Mouse (Mus musculus): ENCODE measurements at regions not wholly inside any gene's neighbourhood (a gene's known extent, or its start where the extent isn't known, plus 50 kb on each side); places are given as distances from the start of the nearest gene placed in this dataset.

DNA sequence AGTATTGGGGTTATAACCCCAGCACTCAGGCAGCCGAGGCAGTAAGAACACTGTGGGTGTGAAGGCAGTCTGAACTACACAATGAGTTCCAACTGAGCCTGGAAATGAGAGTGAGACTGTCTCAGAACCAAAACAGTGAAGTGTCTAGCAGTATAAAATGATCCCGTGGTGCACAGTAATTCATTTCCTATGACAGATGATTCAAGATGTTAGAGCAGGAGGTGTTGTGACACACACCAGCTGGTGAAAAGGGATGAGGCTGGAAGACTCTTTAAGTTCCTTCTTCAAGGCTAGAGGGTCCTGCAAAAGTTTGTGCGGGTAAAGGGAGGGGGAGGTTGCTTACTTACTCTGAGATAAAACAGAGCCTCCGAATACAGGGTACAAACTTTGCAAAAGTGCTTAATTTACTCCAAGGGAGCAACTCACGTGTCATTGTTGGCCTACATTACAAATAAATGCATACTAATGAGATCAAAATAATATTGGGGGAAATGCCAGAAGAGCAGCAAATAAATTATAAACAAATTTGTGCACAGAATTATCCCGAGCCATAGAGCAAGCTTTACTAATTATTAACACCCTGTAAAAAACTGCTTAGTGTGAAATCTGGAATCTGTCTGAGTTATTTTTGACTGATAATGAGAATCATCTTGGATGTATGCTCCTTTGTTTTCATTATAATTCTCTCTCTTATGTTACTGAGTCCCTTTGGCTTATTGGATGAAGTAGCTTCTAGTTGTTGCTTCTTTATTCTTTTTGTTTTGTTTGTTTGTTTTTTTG, 382.0 kb upstream of the Zic4 start:
- peak; percentile 2 for DNase-seq (ENCODE audit: low spot score in 2 of 2)
- intact Hi-C loops (cut with DNase I) = no loop called here

DNA sequence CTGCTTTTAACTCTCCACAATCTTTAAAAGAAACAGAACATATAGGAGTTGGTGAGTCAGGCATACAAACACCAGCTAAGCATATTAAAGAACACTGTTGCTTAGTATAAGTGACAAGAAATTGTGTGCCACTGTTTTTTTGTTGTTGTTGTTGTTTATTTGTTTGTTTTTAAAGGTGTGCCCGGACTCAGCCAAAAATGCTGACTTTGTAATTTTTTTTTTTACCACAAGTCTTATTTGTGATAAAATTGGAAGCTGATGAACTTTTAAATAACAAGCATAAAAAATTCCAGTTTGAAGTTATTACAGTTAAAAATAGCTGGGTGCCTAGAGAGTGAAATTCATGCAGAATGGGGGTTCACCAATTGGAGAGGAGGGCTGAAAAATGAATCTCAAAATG, 363.0 kb upstream of the Zic4 start:
- intact Hi-C loops (cut with DNase I) = no loop called here

DNA sequence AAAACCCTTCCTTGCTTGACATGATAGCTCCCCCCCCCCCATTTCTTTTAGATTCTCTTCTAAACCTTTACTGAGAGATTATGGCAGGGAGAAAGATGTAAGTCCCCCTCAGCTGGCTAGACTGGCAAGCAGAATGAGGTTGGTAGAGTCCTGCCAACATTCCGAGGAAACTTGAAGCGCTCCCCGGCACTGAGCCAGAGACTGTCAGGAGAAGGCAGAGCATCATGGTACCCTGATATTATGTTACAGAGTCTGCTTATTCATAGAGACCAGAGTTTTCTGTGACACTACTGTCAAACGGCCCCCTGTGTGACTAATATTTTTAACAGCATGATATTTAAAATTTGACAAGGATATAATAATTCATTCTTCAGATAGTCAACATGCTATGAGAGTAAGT, 358.0 kb upstream of the Zic4 start:
- no peak for DNase-seq (ENCODE audit: low spot score in 2 of 2)
- intact Hi-C loops (cut with DNase I) = no loop called here

More for the DNA sequence above, 363.0 kb upstream of the Zic4 start:
- no peak for DNase-seq (ENCODE audit: low spot score in 2 of 2)

DNA sequence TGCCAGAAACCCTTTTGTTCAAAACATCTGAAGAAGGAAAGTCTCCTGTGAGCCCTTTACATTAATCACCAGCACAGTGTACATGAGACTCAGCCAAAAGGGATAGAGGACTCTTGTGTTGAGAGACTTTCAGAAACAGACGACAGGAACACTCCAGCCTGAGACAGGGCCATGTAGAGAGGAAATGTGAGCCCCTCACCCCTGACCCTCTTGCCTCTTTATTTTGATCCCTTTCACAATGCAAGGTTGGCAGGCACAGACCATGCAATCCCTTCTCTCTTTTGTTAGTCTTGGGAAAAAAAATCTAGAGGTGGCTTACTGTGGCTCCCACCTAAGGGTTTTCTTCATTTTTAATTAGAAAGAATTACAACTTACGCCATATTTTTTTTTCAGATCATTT, 321.7 kb upstream of the Zic4 start:
- no peak for DNase-seq (ENCODE audit: low spot score in 2 of 2)
- intact Hi-C loops (cut with DNase I) = no loop called here

DNA sequence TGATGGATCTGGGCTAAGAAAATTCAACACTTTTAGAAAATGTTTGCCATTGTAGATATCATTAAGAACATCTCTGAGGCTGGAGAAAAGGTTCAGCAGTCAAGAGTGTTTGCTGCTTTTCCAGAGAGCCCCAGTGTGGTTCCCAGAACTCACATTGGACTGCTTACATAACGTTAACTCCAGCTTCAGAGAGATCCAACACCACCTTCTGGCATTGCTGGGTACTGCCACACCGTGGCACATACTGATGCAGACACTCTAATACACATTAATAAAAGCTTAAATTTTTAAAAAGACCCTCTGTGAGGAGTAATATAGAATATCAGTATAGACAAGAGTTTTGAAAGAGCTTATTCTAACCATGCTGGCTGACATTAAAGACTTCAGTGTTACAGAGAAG, 313.6 kb upstream of the Zic4 start:
- intact Hi-C loops (cut with DNase I) = no loop called here
- no peak for DNase-seq (ENCODE audit: low spot score in 2 of 2)

DNA sequence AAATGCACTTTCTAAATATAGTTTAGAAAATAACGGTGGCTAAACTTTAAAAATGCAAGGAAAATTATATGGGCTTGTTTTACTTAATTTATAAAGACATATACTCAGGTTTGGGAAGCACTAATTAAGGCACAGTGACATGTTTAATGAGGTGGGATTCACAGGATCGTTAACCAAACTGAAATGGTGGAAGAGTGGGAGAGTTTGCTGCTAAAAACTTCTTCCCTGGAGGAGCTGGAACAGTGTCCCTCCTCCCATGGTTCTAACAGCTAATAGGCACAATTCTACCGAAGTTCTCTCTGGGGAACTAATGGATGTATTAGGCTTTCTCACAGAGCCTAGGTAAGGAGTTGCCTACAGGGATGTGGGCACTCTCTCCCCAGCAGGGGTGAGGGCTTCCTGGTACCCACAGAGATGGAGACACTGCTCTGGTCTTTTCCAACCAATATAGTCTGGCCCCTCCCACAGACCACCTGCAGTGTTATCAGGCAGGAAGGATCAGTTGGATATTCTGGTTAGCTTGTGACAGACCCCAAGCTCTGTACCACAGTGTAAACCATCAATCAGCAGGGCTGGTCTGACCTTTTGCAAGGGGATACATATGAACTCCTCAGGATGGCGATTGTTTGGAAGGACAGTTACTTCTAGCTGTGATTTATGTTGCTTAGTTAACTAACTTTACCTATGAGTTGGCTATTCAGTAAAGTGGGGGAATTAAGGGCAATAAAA, 309.0 kb upstream of the Zic4 start:
- intact Hi-C loops (cut with DNase I) = no loop called here
- no peak for DNase-seq (ENCODE audit: low spot score in 2 of 2)

DNA sequence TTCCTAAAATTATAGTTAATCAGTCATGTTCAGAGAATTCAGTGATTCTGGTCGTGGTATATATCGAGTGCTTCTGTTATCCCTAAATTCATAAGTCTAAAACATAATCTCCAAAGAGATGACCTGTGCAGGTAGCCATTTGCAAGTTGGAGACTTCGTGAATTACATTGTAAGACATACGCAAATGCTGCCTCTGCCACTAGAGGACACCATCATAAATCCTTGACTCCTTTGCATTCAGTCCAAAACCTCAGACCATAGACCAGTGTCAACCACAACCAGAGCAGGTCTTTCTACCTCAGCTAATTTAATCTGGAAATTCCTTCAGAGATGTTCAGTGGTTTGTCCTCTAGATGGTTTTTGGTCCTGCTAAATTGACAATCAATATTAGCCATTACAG, 302.8 kb upstream of the Zic4 start:
- intact Hi-C loops (cut with DNase I) = no loop called here

DNA sequence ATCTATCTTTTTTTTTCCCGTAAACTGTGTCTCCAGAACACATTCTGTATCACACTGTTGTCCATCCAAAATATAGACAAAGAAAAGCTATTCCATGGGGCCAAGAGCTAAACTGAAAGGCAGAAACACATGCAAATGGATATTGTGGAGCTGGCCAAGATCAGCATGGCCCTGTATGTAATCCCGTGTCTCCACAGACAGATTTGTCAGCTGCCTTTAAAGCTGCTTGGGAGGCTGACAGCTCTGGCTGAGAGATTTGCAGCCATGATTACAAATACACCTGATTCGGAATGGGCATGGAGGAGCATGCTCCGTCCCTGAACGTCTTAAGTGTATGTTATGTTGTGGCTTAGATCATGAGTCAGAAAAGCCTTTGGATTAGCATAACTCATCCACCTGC, 292.7 kb upstream of the Zic4 start:
- DNase-seq (ENCODE audit: low spot score in 2 of 2) = no peak
- intact Hi-C loops (cut with DNase I) = no loop called here

More for the DNA sequence above, 302.8 kb upstream of the Zic4 start:
- DNase-seq (ENCODE audit: low spot score in 2 of 2) = no peak

DNA sequence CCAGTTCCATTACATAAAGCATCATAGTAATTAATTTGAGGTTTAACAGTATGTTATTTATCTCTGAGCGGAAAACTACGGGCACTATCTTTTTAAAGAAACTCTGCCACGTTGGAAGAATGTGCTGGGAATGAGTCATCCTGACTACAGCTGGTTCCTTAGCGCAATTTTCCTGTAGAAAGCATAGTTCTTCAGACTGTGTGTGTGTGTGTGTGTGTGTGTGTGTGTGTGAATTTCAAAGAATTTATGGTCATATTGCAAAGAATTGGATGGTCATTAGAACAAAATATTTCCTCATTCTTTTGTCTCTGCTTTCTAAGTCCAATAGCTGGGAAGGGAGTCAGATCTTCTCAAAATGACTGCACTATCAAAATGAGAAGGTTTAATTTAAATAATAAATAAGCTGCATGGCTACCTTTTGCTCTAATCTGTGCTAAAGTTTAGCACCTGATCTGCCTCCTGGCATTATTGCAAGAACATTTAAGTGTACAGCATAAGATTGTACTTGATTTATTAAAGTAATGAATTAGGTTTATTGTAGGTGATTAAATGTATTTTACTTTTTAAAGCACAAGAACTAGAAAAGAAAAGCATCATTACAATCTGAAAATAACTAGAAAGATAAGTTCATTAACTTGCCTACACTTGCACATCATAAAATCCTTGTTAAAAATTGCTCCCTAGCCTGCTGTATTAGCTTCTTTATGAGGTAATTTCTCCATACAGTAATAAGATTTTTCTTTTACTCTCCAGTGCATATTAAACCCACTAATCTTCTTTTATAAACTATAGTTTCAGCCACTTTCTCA, 288.6 kb upstream of the Zic4 start:
- intact Hi-C loops (cut with DNase I) = no loop called here
- DNase-seq (ENCODE audit: low spot score in 2 of 2) = peak; percentile 16 to 63

DNA sequence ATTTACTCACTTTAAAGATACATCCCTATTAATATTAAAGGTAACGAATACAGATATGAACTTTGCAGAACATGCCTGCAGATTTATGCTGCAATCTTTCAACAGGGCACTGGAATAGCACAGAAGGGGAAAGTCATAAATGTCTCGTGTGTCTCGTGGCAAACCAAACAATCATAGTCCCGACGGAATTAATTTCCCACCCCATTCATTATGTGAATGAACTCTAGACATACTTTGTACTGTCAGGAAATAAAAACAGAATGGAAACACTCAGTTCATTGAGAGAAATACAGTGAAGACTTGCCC, 288.1 kb upstream of the Zic4 start:
- intact Hi-C loops (cut with DNase I) = no loop called here

DNA sequence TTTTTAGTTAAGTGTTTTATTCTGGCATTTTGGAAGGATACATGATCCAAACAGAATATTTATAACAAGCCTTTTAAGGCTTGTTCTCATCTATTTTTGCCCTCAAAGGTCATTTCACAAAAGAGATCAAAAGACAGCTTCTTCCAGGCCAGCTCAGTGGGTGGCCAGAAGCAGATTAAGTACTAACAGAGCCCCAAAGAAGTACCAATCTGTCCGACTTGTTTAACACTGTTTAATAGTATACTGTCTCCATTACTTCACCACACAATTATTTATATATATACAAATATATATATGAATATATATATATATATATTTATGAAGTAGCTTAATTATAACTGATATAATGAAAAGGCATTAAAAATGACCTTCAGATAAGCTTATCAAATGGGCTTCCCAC, 284.7 kb upstream of the Zic4 start:
- intact Hi-C loops (cut with DNase I) = no loop called here
- no peak for DNase-seq (ENCODE audit: low spot score in 2 of 2)

More for the DNA sequence above, 288.1 kb upstream of the Zic4 start:
- no peak for DNase-seq (ENCODE audit: low spot score in 2 of 2)

DNA sequence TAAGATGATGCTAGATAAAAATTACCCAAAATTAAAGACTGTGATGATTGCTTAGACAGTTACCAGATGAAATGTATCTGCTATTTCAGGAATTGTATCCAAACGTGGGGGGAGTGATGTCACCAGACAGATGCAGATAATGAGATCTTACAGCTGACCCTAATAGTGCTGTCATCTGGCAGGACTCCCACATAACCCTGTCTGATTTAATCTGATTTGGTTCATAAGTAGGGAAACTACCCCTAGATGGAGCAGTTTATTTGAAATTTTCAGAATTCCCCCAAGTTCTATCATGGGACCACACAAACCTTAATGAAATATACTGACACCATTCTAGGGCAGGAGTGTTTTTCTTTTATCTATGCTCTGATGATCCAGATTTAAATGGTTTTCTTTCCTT, 278.4 kb upstream of the Zic4 start:
- no peak for DNase-seq (ENCODE audit: low spot score in 2 of 2)
- intact Hi-C loops (cut with DNase I) = no loop called here

DNA sequence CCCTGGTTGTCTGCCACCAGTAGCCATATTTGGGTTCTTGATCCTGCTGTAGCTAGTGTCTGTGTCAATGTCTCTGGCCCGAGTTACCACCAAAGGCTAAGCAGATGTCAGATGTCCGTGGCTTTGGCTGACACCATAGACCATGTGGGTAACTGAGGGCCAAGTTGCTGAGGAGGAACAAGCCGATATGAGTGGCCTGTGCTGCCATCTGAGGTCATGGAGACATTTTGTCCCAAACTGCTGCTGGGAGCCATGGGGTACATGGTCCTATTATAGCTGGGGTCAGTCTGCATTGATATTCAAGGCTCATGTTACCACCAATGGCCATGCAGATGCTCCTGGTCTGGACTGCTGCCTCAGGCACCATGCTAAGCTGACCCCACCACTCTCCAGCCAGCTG, 276.3 kb upstream of the Zic4 start:
- DNase-seq (ENCODE audit: low spot score in 2 of 2) = no peak
- intact Hi-C loops (cut with DNase I) = no loop called here

DNA sequence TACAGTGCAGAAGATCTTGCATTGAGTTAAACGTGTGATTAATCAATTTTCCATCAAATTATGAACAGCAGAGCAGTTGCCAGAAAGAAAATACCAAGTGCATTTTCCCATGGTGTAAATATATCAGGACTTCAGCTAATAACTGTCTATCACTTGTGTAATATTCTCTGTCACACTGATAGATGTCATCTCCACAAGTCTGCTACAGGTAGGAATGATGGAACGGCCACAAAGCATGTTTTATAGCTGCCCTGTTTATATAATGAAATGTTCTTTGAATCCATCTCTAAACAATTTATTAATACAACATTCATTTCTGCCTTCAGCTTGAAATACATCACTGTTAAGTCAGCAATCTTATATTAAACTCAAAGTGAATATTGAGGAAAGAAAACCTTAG, 272.9 kb upstream of the Zic4 start:
- intact Hi-C loops (cut with DNase I) = no loop called here
- DNase-seq (ENCODE audit: low spot score in 2 of 2) = no peak

DNA sequence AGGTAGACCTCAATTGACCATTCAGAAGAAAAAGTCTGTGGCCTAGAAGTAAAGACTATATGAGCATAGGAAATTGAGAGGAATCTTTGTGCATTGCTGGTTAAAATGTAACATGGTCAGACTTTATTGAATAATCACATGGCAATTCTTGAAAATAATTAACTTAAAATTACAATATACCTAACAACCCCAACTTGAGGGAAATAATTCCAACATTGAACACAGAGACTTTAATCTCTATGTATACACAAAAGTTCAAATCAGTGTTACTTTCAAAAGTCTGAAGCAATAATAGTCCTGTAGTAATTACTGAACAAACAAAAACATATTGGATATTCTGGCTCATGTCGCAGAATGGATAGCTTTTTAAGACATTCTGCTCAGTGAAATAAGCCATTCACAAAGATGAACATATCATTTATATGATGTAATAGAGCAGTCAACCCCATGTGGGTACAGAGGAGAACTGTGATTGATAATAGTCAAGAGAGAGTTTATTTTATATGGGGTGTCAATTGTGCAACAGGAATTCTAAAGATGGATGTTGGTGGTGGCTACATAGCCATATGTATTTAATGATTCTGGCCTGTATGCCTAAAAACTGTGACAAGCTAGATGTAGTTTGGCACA, 270.7 kb upstream of the Zic4 start:
- DNase-seq (ENCODE audit: low spot score in 2 of 2) = no peak
- intact Hi-C loops (cut with DNase I) = no loop called here

DNA sequence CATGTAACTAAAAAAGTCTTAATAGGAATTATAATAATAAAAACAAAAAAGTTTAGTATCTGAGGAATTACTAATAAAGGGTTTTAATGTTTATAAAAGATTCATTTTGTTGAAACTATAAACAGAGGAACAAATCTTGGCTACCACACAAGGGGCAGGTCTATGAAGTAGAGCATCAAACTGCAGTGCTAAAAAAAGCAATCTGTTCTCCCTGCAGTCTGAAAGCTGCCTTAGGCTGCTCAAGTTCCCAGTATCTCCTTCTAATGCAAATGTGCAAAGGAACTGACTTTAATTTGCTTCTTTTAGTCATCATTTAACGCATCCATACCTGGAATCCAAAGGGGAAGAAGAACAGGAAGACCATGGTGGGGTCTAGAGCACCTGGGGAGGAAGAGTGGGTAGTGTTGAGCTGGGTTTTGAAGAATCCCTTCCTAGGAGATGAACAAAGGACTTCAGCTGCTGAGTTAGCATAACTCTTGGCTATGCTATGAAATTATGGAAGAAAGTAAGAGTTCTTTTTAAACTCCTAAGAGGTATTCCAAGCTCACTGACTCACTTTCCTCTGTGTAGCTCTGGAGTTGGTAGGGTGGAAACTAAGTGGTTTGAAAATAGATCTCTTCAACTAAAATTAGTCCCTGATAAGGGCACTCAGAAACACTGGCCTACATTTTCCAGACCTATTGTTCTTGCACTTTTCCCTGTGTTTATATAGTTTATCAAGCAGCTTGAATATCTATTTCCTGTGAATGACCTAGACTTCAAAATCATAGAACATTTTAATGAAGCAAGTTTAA, 260.4 kb upstream of the Zic4 start:
- intact Hi-C loops (cut with DNase I) = no loop called here
- no peak for DNase-seq (ENCODE audit: low spot score in 2 of 2)

DNA sequence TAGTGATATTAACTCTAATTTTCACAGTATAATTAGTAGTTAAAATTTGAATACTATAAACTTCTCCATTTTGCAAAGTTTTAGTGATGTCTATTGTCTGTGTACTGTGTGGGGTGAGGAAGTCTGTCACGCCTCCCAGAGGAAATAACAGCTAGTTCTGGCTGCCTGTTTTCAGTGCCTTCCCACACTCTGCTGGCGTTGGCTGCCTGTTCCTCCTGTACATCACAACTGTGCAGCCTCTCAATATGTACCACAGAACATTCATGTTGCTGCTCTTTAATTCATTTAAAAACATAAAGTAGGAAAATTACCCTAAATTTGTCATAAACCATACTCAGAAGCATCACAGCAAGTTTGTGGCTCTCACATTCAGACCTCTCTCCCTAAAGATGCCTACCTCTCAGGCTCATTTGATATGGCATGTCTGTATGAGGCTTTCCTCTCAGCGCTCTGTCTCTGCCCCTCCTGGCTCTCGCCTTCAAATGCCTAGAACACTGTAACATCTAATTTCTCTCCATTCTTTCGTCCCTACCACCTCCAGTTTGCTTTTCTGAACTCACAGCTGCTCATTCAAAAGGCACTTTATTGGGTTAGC, 239.7 kb upstream of the Zic4 start:
- DNase-seq (ENCODE audit: low spot score in 2 of 2) = peak; percentile 12 to 53
- intact Hi-C loops (cut with DNase I) = loop anchor here (10.0 kb wide), 2 partner anchors 242 to 428 kb away; partner anchors contain the start of genes Zic1 and Zic4

DNA sequence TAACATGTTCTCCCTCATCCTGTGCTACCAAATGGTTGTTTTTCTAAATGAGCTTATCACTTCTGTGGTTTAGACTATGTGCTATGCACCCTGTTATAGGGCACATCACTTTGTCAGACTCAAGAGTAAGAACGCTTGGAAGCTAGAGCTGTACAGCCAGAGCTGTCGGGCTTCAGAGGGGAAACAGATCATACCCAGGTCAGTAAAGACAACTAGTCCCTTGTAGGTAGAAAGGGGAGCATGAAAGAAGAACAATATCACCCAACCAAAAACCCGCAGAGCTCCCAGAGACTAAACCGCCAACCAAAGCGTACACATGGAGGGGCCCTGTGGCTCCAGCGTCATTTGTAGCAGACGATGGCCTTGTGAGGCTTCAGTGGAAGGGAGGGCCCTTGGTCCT, 239.0 kb upstream of the Zic4 start:
- intact Hi-C loops (cut with DNase I) = loop anchor here (10.0 kb wide), 2 partner anchors 242 to 428 kb away; partner anchors contain the start of genes Zic1 and Zic4
- DNase-seq (ENCODE audit: low spot score in 2 of 2) = no peak
